Mouse (Mus musculus) layer of hippocampus, adult 2 months (tissue): ENCODE measurements at regions not wholly inside any gene's neighbourhood (a gene's known extent, or its start where the extent isn't known, plus 50 kb on each side); places are given as distances from the start of the nearest gene placed in this dataset.

Experiments used
- DNase-seq, 2 experiments: peaks; one replicate each; pipeline ENCODE4 v3.0.0; 2022; ENCODE audit warnings: low spot score in 2 of 2
- H3K27ac ChIP-seq: fragments of 200-600 bp; 2 replicates; pipeline ENCODE4 v1.8.1; 2022
- H3K4me3 ChIP-seq: fragments of 200-600 bp; 2 replicates; pipeline ENCODE4 v1.8.1; 2022; ENCODE audit warnings: mild to moderate bottlenecking
- CTCF ChIP-seq: fragments of 200-600 bp; conservative IDR thresholded peaks from 2 replicates; pipeline ENCODE4 v1.8.1; 2022; ENCODE audit warnings: antibody characterized with exemption, mild to moderate bottlenecking, moderate library complexity

GRCm38 (mm10) chr13:37543788-37544187 lies 198.8 kb downstream of the Ly86 start:
- TF ChIP-seq CTCF = no peak
- Histone ChIP-seq H3K4me3 (no peak overlapping the region), H3K27ac (no peak overlapping the region)
- DNase-seq = no peak

GRCm38 (mm10) chr13:37544696-37545095 lies 199.7 kb downstream of the Ly86 start:
- no peak overlapping the region for H3K27ac ChIP-seq
- no peak overlapping the region for H3K4me3 ChIP-seq
- no peak for TF ChIP-seq CTCF
- DNase-seq = no peak

GRCm38 (mm10) chr13:37546556-37546955 lies 201.5 kb downstream of the Ly86 start:
- H3K4me3 ChIP-seq = no peak overlapping the region
- no peak for TF ChIP-seq CTCF
- DNase-seq = no peak
- H3K27ac ChIP-seq = no peak overlapping the region

GRCm38 (mm10) chr13:37550584-37550983 lies 205.6 kb downstream of the Ly86 start:
- no peak for TF ChIP-seq CTCF
- no peak for DNase-seq

GRCm38 (mm10) chr13:37553392-37553791 lies 208.4 kb downstream of the Ly86 start:
- TF ChIP-seq CTCF = no peak
- Histone ChIP-seq H3K4me3 (no peak overlapping the region), H3K27ac (no peak overlapping the region)
- DNase-seq = no peak

More at GRCm38 (mm10) chr13:37550584-37550983, 205.6 kb downstream of the Ly86 start:
- no peak overlapping the region for H3K4me3 ChIP-seq
- no peak overlapping the region for H3K27ac ChIP-seq

GRCm38 (mm10) chr13:37557183-37557582 lies 212.2 kb downstream of the Ly86 start:
- no peak for DNase-seq
- no peak for TF ChIP-seq CTCF
- H3K4me3 ChIP-seq = no peak overlapping the region
- no peak overlapping the region for H3K27ac ChIP-seq

- TF ChIP-seq CTCF = no peak
- no peak for DNase-seq
- Histone ChIP-seq H3K4me3 (no peak overlapping the region), H3K27ac (no peak overlapping the region)
Measured at GRCm38 (mm10) chr13:37557766-37558165, 212.8 kb downstream of the Ly86 start.

GRCm38 (mm10) chr13:37559056-37559455 lies 214.0 kb downstream of the Ly86 start:
- peak overlapping the region; percentile 43; the same call in 1 of the 2 replicates for H3K27ac ChIP-seq
- no peak for TF ChIP-seq CTCF
- H3K4me3 ChIP-seq = no peak overlapping the region
- no peak for DNase-seq

- DNase-seq = no peak
- Histone ChIP-seq H3K27ac (no peak overlapping the region; the same call in 1 of the 2 replicates), H3K4me3 (no peak overlapping the region)
- TF ChIP-seq CTCF = no peak
Measured at GRCm38 (mm10) chr13:37559706-37560313, 214.8 kb downstream of the Ly86 start.

- no peak for DNase-seq
- 0 out of 2 replicates have a peak overlapping the region, but pooled peaks have one; percentile 18 for H3K27ac ChIP-seq
- H3K4me3 ChIP-seq = no peak overlapping the region
- no peak for TF ChIP-seq CTCF
Measured at GRCm38 (mm10) chr13:37560387-37560786, 215.4 kb downstream of the Ly86 start.

- no peak for TF ChIP-seq CTCF
- no peak overlapping the region for H3K4me3 ChIP-seq
- H3K27ac ChIP-seq = peak overlapping the region; percentile 10; the same call in 1 of the 2 replicates
- DNase-seq = no peak
Measured at GRCm38 (mm10) chr13:37560800-37561199, 215.8 kb downstream of the Ly86 start.

GRCm38 (mm10) chr13:37561437-37561836 lies 216.4 kb downstream of the Ly86 start:
- no peak for TF ChIP-seq CTCF
- Histone ChIP-seq H3K27ac (peak overlapping the region; percentile 10; the same call in 1 of the 2 replicates), H3K4me3 (no peak overlapping the region)
- DNase-seq = no peak

- DNase-seq = no peak
- TF ChIP-seq CTCF = no peak
- no peak overlapping the region for H3K4me3 ChIP-seq
- H3K27ac ChIP-seq = no peak overlapping the region
Measured at GRCm38 (mm10) chr13:37562141-37562540, 216.1 kb upstream of the Rreb1 start.

GRCm38 (mm10) chr13:37562652-37563051 lies 215.5 kb upstream of the Rreb1 start:
- DNase-seq = no peak
- Histone ChIP-seq H3K4me3 (no peak overlapping the region), H3K27ac (no peak overlapping the region)
- TF ChIP-seq CTCF = no peak
